Mouse (Mus musculus): ENCODE measurements around the gene Fam135a. TPM values are rescaled to one million over a fixed set of nuclear protein-coding genes. Genes with fewer than 3 reads are reported as not detected.

The Fam135a gene
- total RNA-seq, 2 experiments from 2014 or later, result 31.0 to 34.4 TPM

- DNase-seq, result no peak
- intact Hi-C loops (cut with DNase I), result no loop called here
Observed at GRCm38 (mm10) chr1:23968027-23968725, 132.0 kb downstream of the Fam135a start.

- intact Hi-C loops (cut with DNase I), result no loop called here
- peak; percentile 9 to 13 for DNase-seq
Observed at GRCm38 (mm10) chr1:23966226-23966625, 133.9 kb downstream of the Fam135a start.

Other genes with a start within 250 kb of the Fam135a start
- gene Smap1, start 178.0 kb downstream of the Fam135a start, total RNA-seq (2021), result 10 to 100 TPM; 42.6 to 52.3 TPM
- gene Sdhaf4, start 94.7 kb downstream of the Fam135a start, total RNA-seq (2021), result 10 to 100 TPM; 64.0 to 64.5 TPM
- under 1 TPM; 0.53 to 0.92 TPM for gene Col9a1, start 77.3 kb upstream of the Fam135a start, total RNA-seq (2021)

All from heart, postnatal 10 days (tissue).